Mouse (Mus musculus): ENCODE measurements around the gene Fam186b.

Gene Fam186b

GRCm38 (mm10) chr15:99224208-99224911, 71.3 kb downstream of the Fam186b start, which contains the start of gene Kcnh3:
TSS of gene Kcnh3 (plus strand) at chr15:99224861.
- DNase-seq (ENCODE audit: low spot score), result peak; percentile 61

GRCm38 (mm10) chr15:99223585-99224207, 72.0 kb downstream of the Fam186b start:
- DNase-seq (ENCODE audit: low spot score), result no peak

GRCm38 (mm10) chr15:99222794-99223584, 72.7 kb downstream of the Fam186b start:
- no peak for DNase-seq (ENCODE audit: low spot score)

- DNase-seq (ENCODE audit: low spot score), result no peak
Measured at GRCm38 (mm10) chr15:99221315-99221952, 74.3 kb downstream of the Fam186b start.

Data from yolk sac, embryonic 10.5 days (tissue).